Mouse (Mus musculus): Measurements from ENCODE around the gene Ccdc51. TPM values are rescaled to one million over a fixed set of nuclear protein-coding genes. Genes with fewer than 3 reads are reported as not detected.

The Ccdc51 gene
- polyA plus RNA-seq, 1 experiment from 2014 or later: 16.3 TPM

- Histone ChIP-seq H3K4me1 (peaks cover 32% of the 10 kb centered on the region), H3K9ac (no peak overlapping the region), H3K9me3 (no peaks in the 10 kb centered on the region), H3K4me2 (no peak overlapping the region), H3K27me3 (replicated peaks) (no peaks in the 10 kb centered on the region), H3K4me3 (replicated peaks) (no peak overlapping the region), H3K27ac (no peak overlapping the region), H3K36me3 (peaks cover 21% of the 10 kb centered on the region)
- ATAC-seq (ENCODE audit: insufficient read depth, low FRiP score, low read depth): no peak
- WGBS: 92% methylated on average over 5 of the region's 5 CpGs
Observed at GRCm38 (mm10) chr9:109101933-109102445, 19.7 kb downstream of the Ccdc51 start.

- ATAC-seq (ENCODE audit: insufficient read depth, low FRiP score, low read depth): no peak
- Histone ChIP-seq H3K4me3 (replicated peaks) (no peak overlapping the region), H3K27me3 (replicated peaks) (no peaks in the 10 kb centered on the region), H3K4me2 (no peak overlapping the region), H3K9me3 (no peaks in the 10 kb centered on the region), H3K9ac (no peak overlapping the region), H3K4me1 (peaks cover 27% of the 10 kb centered on the region), H3K27ac (no peak overlapping the region), H3K36me3 (peaks cover 22% of the 10 kb centered on the region)
- WGBS: 83% methylated on average over 3 of the region's 3 CpGs
Observed at GRCm38 (mm10) chr9:109102541-109102940, 20.2 kb downstream of the Ccdc51 start.

GRCm38 (mm10) chr9:109103250-109103649 lies 21.0 kb downstream of the Ccdc51 start:
- Histone ChIP-seq H3K9me3 (no peaks in the 10 kb centered on the region), H3K4me3 (replicated peaks) (no peak overlapping the region), H3K4me1 (peaks cover 20% of the 10 kb centered on the region), H3K27ac (no peak overlapping the region), H3K27me3 (replicated peaks) (no peaks in the 10 kb centered on the region), H3K36me3 (peaks cover 22% of the 10 kb centered on the region), H3K4me2 (no peak overlapping the region), H3K9ac (no peak overlapping the region)
- ATAC-seq (ENCODE audit: insufficient read depth, low FRiP score, low read depth): no peak
- WGBS: 64% methylated on average over 7 of the region's 7 CpGs

GRCm38 (mm10) chr9:109104083-109104482 lies 21.8 kb downstream of the Ccdc51 start:
- Histone ChIP-seq H3K4me3 (replicated peaks) (no peak overlapping the region), H3K9me3 (no peaks in the 10 kb centered on the region), H3K4me1 (peaks cover 11% of the 10 kb centered on the region), H3K27ac (no peak overlapping the region), H3K9ac (no peak overlapping the region), H3K27me3 (replicated peaks) (no peaks in the 10 kb centered on the region), H3K36me3 (peaks cover 22% of the 10 kb centered on the region), H3K4me2 (no peak overlapping the region)
- WGBS: 88% methylated on average over 9 of the region's 9 CpGs
- no peak for ATAC-seq (ENCODE audit: insufficient read depth, low FRiP score, low read depth)

GRCm38 (mm10) chr9:109105011-109105410 lies 22.7 kb downstream of the Ccdc51 start:
- H3K4me1 ChIP-seq: peaks cover 4% of the 10 kb centered on the region; the same call in 1 of the 2 replicates
- no peak overlapping the region for H3K4me3 ChIP-seq (replicated peaks)
- H3K27me3 ChIP-seq (replicated peaks): no peaks in the 10 kb centered on the region
- no peak overlapping the region for H3K4me2 ChIP-seq
- H3K36me3 ChIP-seq: peaks cover 19% of the 10 kb centered on the region
- H3K27ac ChIP-seq: no peak overlapping the region
- WGBS: 64% methylated on average over 12 of the region's 12 CpGs
- H3K9ac ChIP-seq: no peak overlapping the region
- ATAC-seq (ENCODE audit: insufficient read depth, low FRiP score, low read depth): no peak
- H3K9me3 ChIP-seq: no peaks in the 10 kb centered on the region

GRCm38 (mm10) chr9:109105648-109106047 lies 23.4 kb downstream of the Ccdc51 start:
- no peak overlapping the region for H3K4me2 ChIP-seq
- H3K36me3 ChIP-seq: peaks cover 23% of the 10 kb centered on the region
- no peaks in the 10 kb centered on the region for H3K27me3 ChIP-seq (replicated peaks)
- H3K9ac ChIP-seq: no peak overlapping the region
- H3K27ac ChIP-seq: no peak overlapping the region
- no peak overlapping the region for H3K4me3 ChIP-seq (replicated peaks)
- H3K9me3 ChIP-seq: no peaks in the 10 kb centered on the region
- no peak for ATAC-seq (ENCODE audit: insufficient read depth, low FRiP score, low read depth)
- WGBS: 89% methylated on average over 12 of the region's 12 CpGs
- no peaks in the 10 kb centered on the region; the same call in 1 of the 2 replicates for H3K4me1 ChIP-seq

GRCm38 (mm10) chr9:109107341-109107740 lies 25.0 kb downstream of the Ccdc51 start:
- WGBS: 66% methylated on average over 5 of the region's 6 CpGs

GRCm38 (mm10) chr9:109110240-109110639 lies 27.9 kb downstream of the Ccdc51 start:
- H3K9me3 ChIP-seq: no peaks in the 10 kb centered on the region
- no peak overlapping the region for H3K9ac ChIP-seq
- H3K4me1 ChIP-seq: no peaks in the 10 kb centered on the region
- 95% methylated on average over 11 of the region's 11 CpGs for WGBS
- H3K27ac ChIP-seq: no peak overlapping the region
- no peaks in the 10 kb centered on the region for H3K27me3 ChIP-seq (replicated peaks)
- H3K4me3 ChIP-seq (replicated peaks): no peak overlapping the region
- H3K36me3 ChIP-seq: peaks cover 43% of the 10 kb centered on the region
- ATAC-seq (ENCODE audit: insufficient read depth, low FRiP score, low read depth): no peak
- H3K4me2 ChIP-seq: no peak overlapping the region

More at GRCm38 (mm10) chr9:109107341-109107740, 25.0 kb downstream of the Ccdc51 start:
- no peak overlapping the region for H3K27ac ChIP-seq
- no peaks in the 10 kb centered on the region for H3K27me3 ChIP-seq (replicated peaks)
- H3K36me3 ChIP-seq: peaks cover 29% of the 10 kb centered on the region
- no peak overlapping the region for H3K9ac ChIP-seq
- no peak for ATAC-seq (ENCODE audit: insufficient read depth, low FRiP score, low read depth)
- H3K9me3 ChIP-seq: no peaks in the 10 kb centered on the region
- no peak overlapping the region for H3K4me2 ChIP-seq
- H3K4me3 ChIP-seq (replicated peaks): no peak overlapping the region
- no peaks in the 10 kb centered on the region; the same call in 1 of the 2 replicates for H3K4me1 ChIP-seq

GRCm38 (mm10) chr9:109111101-109111500 lies 28.8 kb downstream of the Ccdc51 start:
- H3K27ac ChIP-seq: no peak overlapping the region
- no peaks in the 10 kb centered on the region for H3K27me3 ChIP-seq (replicated peaks)
- H3K36me3 ChIP-seq: peaks cover 39% of the 10 kb centered on the region
- H3K9me3 ChIP-seq: no peaks in the 10 kb centered on the region
- no peak overlapping the region for H3K4me3 ChIP-seq (replicated peaks)
- H3K9ac ChIP-seq: no peak overlapping the region
- no peak; the same call in 1 of the 2 replicates for ATAC-seq (ENCODE audit: insufficient read depth, low FRiP score, low read depth)
- no peak overlapping the region for H3K4me2 ChIP-seq
- WGBS: 85% methylated on average over 4 of the region's 4 CpGs
- H3K4me1 ChIP-seq: no peaks in the 10 kb centered on the region

- H3K27me3 ChIP-seq (replicated peaks): no peaks in the 10 kb centered on the region
- WGBS: 87% methylated on average over 9 of the region's 9 CpGs
- no peak overlapping the region for H3K4me2 ChIP-seq
- ATAC-seq (ENCODE audit: insufficient read depth, low FRiP score, low read depth): no peak
- no peak overlapping the region for H3K9ac ChIP-seq
- peaks cover 40% of the 10 kb centered on the region for H3K36me3 ChIP-seq
- H3K4me3 ChIP-seq (replicated peaks): no peak overlapping the region
- no peaks in the 10 kb centered on the region for H3K4me1 ChIP-seq
- H3K27ac ChIP-seq: no peak overlapping the region
- no peaks in the 10 kb centered on the region for H3K9me3 ChIP-seq
Observed at GRCm38 (mm10) chr9:109111591-109111990, 29.3 kb downstream of the Ccdc51 start.

GRCm38 (mm10) chr9:109113331-109113730 lies 31.0 kb downstream of the Ccdc51 start:
- Histone ChIP-seq H3K4me1 (no peaks in the 10 kb centered on the region), H3K27me3 (replicated peaks) (no peaks in the 10 kb centered on the region), H3K36me3 (peaks cover 43% of the 10 kb centered on the region), H3K27ac (no peak overlapping the region), H3K9me3 (no peaks in the 10 kb centered on the region), H3K9ac (no peak overlapping the region), H3K4me3 (replicated peaks) (no peak overlapping the region), H3K4me2 (no peak overlapping the region)
- ATAC-seq (ENCODE audit: insufficient read depth, low FRiP score, low read depth): no peak
- WGBS: 86% methylated on average over 8 of the region's 8 CpGs

GRCm38 (mm10) chr9:109114276-109114675 lies 32.0 kb downstream of the Ccdc51 start:
- Histone ChIP-seq H3K36me3 (peaks cover 43% of the 10 kb centered on the region), H3K9me3 (no peaks in the 10 kb centered on the region), H3K4me2 (no peak overlapping the region), H3K9ac (no peak overlapping the region), H3K4me3 (replicated peaks) (no peak overlapping the region), H3K4me1 (no peaks in the 10 kb centered on the region), H3K27ac (no peak overlapping the region), H3K27me3 (replicated peaks) (no peaks in the 10 kb centered on the region)
- 91% methylated on average over 11 of the region's 11 CpGs for WGBS
- no peak for ATAC-seq (ENCODE audit: insufficient read depth, low FRiP score, low read depth)

- no peak overlapping the region for H3K4me3 ChIP-seq (replicated peaks)
- 86% methylated on average over 7 of the region's 7 CpGs for WGBS
- H3K4me2 ChIP-seq: no peak overlapping the region
- ATAC-seq (ENCODE audit: insufficient read depth, low FRiP score, low read depth): no peak
- H3K9ac ChIP-seq: no peak overlapping the region
- H3K9me3 ChIP-seq: no peaks in the 10 kb centered on the region
- H3K4me1 ChIP-seq: no peaks in the 10 kb centered on the region
- H3K27me3 ChIP-seq (replicated peaks): no peaks in the 10 kb centered on the region
- H3K27ac ChIP-seq: no peak overlapping the region
- H3K36me3 ChIP-seq: peaks cover 43% of the 10 kb centered on the region
Observed at GRCm38 (mm10) chr9:109114871-109115270, 32.6 kb downstream of the Ccdc51 start.
